Comparison of ENCODE assay signal across 12 mouse cellular contexts in the genomic region with DNA sequence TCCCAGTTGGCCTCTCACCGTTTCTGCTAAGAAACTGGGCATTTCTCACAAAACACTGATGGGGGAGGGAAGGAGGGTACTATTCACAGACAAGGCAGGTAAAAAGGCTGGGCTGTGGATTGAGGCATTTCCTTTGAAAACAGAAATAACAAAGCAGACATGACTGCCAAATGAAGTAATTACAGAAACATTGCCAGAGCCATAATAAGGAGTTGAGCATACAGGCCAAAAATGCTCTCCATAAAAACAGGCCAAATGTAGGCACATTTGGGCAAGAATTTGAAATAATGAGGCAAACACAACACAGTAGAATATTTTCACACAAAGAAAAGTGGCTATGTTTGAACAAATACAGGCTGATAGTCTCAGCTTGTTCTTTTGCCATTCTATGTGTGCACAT.
"Had no signal": no experiment of that assay in that cellular context is flagged by ENCODE, and none has a peak within 500 bp of the region (broad histone marks: within the 10 kb centered on the region; RNA-seq: fewer than 3 reads in every experiment).

No protein-coding gene starts in this region.

- H3K4me3 ChIP-seq: layer of hippocampus, adult 2 months; limb, embryonic 15.5 days; liver, embryonic 12.5 days; midbrain, embryonic 10.5 days; myocyte; neural tube, embryonic 12.5 days had no signal

- H3K9me3 ChIP-seq: limb, embryonic 15.5 days; liver, embryonic 12.5 days; midbrain, embryonic 10.5 days; neural tube, embryonic 12.5 days had no signal

- H3K4me1 ChIP-seq: liver, embryonic 12.5 days had no signal

- H3K27ac ChIP-seq: layer of hippocampus, adult 2 months; limb, embryonic 15.5 days; liver, embryonic 12.5 days; midbrain, embryonic 10.5 days; neural tube, embryonic 12.5 days had no signal

- H3K36me3 ChIP-seq: limb, embryonic 15.5 days; liver, embryonic 12.5 days; midbrain, embryonic 10.5 days; neural tube, embryonic 12.5 days had no signal

- H3K9ac ChIP-seq: limb, embryonic 15.5 days; liver, embryonic 12.5 days; lung, embryonic 14.5 days; neural tube, embryonic 12.5 days had no signal

- H3K27me3 ChIP-seq: limb, embryonic 15.5 days; liver, embryonic 12.5 days; neural tube, embryonic 12.5 days had no signal

- DNase-seq: kidney, adult 18-20 months; kidney, postnatal 10 days; kidney, postnatal 4 days; right cerebral cortex, postnatal 14 days; thymus, postnatal 36 days had no signal

- H3K4me2 ChIP-seq: limb, embryonic 15.5 days; liver, embryonic 12.5 days; lung, embryonic 14.5 days; neural tube, embryonic 12.5 days had no signal

- ATAC-seq: liver, embryonic 12.5 days had no signal
